Mouse (Mus musculus) kidney, embryonic 16.5 days (tissue): Measurements from ENCODE around the gene Cdk12. TPM values are rescaled to one million over a fixed set of nuclear protein-coding genes. Genes with fewer than 3 reads are reported as not detected.
"Not testable (repeated sequence)": the region's sequence is repeated elsewhere in the genome, so short reads cannot be mapped to it uniquely, and the experiment has no call there.

ENCODE experiments used
- ATAC-seq: fragments of 200-750 bp; cut with Nextera tagmentation; 2 replicates; pipeline ENCODE4 v1.8.0; 2017; ENCODE audit warnings: moderate TSS enrichment; ENCODE audit not compliant: low FRiP score, low TSS enrichment
- H3K27ac ChIP-seq: fragments of 300-500 bp; sonication (generic); 2 replicates; pipeline ENCODE4 v1.5.1; 2014; ENCODE audit warnings: low read length
- H3K27me3 ChIP-seq: fragments of 300-500 bp; sonication (generic); 2 replicates; pipeline ENCODE4 v1.6.1; 2014; ENCODE audit warnings: low read length, control low read depth, mixed read lengths; ENCODE audit not compliant: insufficient read depth
- H3K36me3 ChIP-seq: fragments of 300-500 bp; sonication (generic); 2 replicates; pipeline ENCODE4 v1.6.1; 2014; ENCODE audit warnings: low read length, control low read depth, mixed read lengths; ENCODE audit not compliant: insufficient read depth
- H3K4me1 ChIP-seq: fragments of 300-500 bp; sonication (generic); 2 replicates; pipeline ENCODE4 v1.6.1; 2014; ENCODE audit warnings: low read length, control low read depth, mixed read lengths; ENCODE audit not compliant: insufficient read depth
- H3K4me2 ChIP-seq: fragments of 300-500 bp; sonication (generic); replicated peaks from 2 replicates; pipeline ENCODE4 v1.6.1; 2014; ENCODE audit warnings: low read depth, low read length
- H3K4me3 ChIP-seq: fragments of 300-500 bp; sonication (generic); 2 replicates; pipeline ENCODE4 v1.5.1; 2014; ENCODE audit warnings: mild to moderate bottlenecking, low read length
- H3K9ac ChIP-seq: fragments of 300-500 bp; sonication (generic); replicated peaks from 2 replicates; pipeline ENCODE4 v1.6.1; 2014; ENCODE audit warnings: low read length
- H3K9me3 ChIP-seq: fragments of 300-500 bp; sonication (generic); 2 replicates; pipeline ENCODE4 v1.6.1; 2016; ENCODE audit warnings: low read length, control low read depth
- WGBS: fragments of 180-500 bp; shearing (Covaris S2); extraction: QIAGEN DNeasy Blood & Tissue Kit; methylation state at CpG from one replicate; pipeline ENCODE4 v1.1.7; 2014; 5-methylcytosine and 5-hydroxymethylcytosine counted together
- polyA plus RNA-seq: library from polyadenylated mRNA; unstranded; fragments of >200 nt; fragmentation: Nextera tagmentation; extraction: Ambion mirVana; gene quantifications from 2 replicates; pipeline ENCODE4 v1.2.1, GENCODE M21; 2015

Gene Cdk12
- 9.2 and 12.4 TPM in 2 replicates for polyA plus RNA-seq

- Histone ChIP-seq H3K9me3 (no peaks in the 10 kb centered on the region), H3K4me2 (peak within 1 kb of the TSS; percentile 88), H3K4me3 (peak within 1 kb of the TSS; percentile 82), H3K4me1 (peaks cover 6% of the 10 kb centered on the region; the same call in 1 of the 2 replicates), H3K27me3 (no peaks in the 10 kb centered on the region), H3K36me3 (0 out of 2 replicates have a peak, but pooled peaks cover 2% of the 10 kb centered on the region), H3K9ac (peak within 1 kb of the TSS; percentile 97), H3K27ac (peak within 1 kb of the TSS; percentile 100)
- peak; percentile 94 for ATAC-seq
- 1% methylated on average over 41 of the region's 63 CpGs for WGBS
These were observed at the start of gene Cdk12 for GRCm38 (mm10) chr11:98202641-98203350. Gene Cdk12 (plus strand): TSS chr11:98203059.

- Histone ChIP-seq H3K27ac (no peak overlapping the region), H3K9ac (no peak overlapping the region), H3K4me1 (no peaks in the 10 kb centered on the region), H3K9me3 (no peaks in the 10 kb centered on the region), H3K4me2 (no peak overlapping the region), H3K27me3 (no peaks in the 10 kb centered on the region), H3K4me3 (no peak overlapping the region), H3K36me3 (peaks cover 33% of the 10 kb centered on the region)
- ATAC-seq: no peak
- 79% methylated on average over 6 of the region's 6 CpGs for WGBS
These were observed 47.8 kb upstream of the Cdk12 start for GRCm38 (mm10) chr11:98155094-98155493.

- Histone ChIP-seq H3K27ac (no peak overlapping the region), H3K9ac (no peak overlapping the region), H3K36me3 (peaks cover 51% of the 10 kb centered on the region), H3K4me1 (no peaks in the 10 kb centered on the region), H3K4me2 (no peak overlapping the region), H3K4me3 (no peak overlapping the region), H3K27me3 (no peaks in the 10 kb centered on the region), H3K9me3 (no peaks in the 10 kb centered on the region)
- 85% methylated on average over 1 of the region's 1 CpGs for WGBS
- ATAC-seq: no peak
These were observed 34.5 kb upstream of the Cdk12 start for GRCm38 (mm10) chr11:98168400-98168799.

- H3K9me3 ChIP-seq, H3K4me2 ChIP-seq, H3K27me3 ChIP-seq, H3K27ac ChIP-seq, H3K4me3 ChIP-seq, ATAC-seq, H3K4me1 ChIP-seq, H3K9ac ChIP-seq: not testable (repeated sequence)
- 96% methylated on average over 3 of the region's 3 CpGs for WGBS
- H3K36me3 ChIP-seq: peaks cover 61% of the 10 kb centered on the region
These were observed 20.7 kb upstream of the Cdk12 start for GRCm38 (mm10) chr11:98182149-98182548.

GRCm38 (mm10) chr11:98187640-98188395 is 15.0 kb upstream of the Cdk12 start:
- Histone ChIP-seq H3K4me1 (peaks cover 8% of the 10 kb centered on the region), H3K9me3 (no peaks in the 10 kb centered on the region), H3K36me3 (peaks cover 54% of the 10 kb centered on the region), H3K4me3 (no peak overlapping the region), H3K27ac (no peak overlapping the region), H3K4me2 (no peak overlapping the region), H3K9ac (no peak overlapping the region), H3K27me3 (no peaks in the 10 kb centered on the region)
- WGBS: 86% methylated on average over 9 of the region's 9 CpGs
- ATAC-seq: no peak

GRCm38 (mm10) chr11:98190820-98191219 is 12.0 kb upstream of the Cdk12 start:
- Histone ChIP-seq H3K4me3 (no peak overlapping the region), H3K9me3 (no peaks in the 10 kb centered on the region), H3K4me1 (peaks cover 13% of the 10 kb centered on the region), H3K27me3 (no peaks in the 10 kb centered on the region), H3K36me3 (peaks cover 30% of the 10 kb centered on the region), H3K9ac (no peak overlapping the region), H3K4me2 (no peak overlapping the region), H3K27ac (no peak overlapping the region)
- no peak for ATAC-seq
- WGBS: 86% methylated on average over 5 of the region's 5 CpGs

GRCm38 (mm10) chr11:98192901-98193805 is 9.7 kb upstream of the Cdk12 start, which contains the start of gene Med1:
Gene Med1 (minus strand): TSS chr11:98193293.
- Histone ChIP-seq H3K4me2 (peak within 1 kb of the TSS; percentile 81), H3K27me3 (no peaks in the 10 kb centered on the region), H3K27ac (peak within 1 kb of the TSS; percentile 96), H3K4me3 (peak within 1 kb of the TSS; percentile 85), H3K36me3 (peaks cover 17% of the 10 kb centered on the region), H3K9ac (peak within 1 kb of the TSS; percentile 95), H3K9me3 (no peaks in the 10 kb centered on the region), H3K4me1 (peaks cover 13% of the 10 kb centered on the region)
- 0% methylated on average over 53 of the region's 53 CpGs for WGBS
- peak; percentile 97 for ATAC-seq

GRCm38 (mm10) chr11:98201791-98202640 is 843 bp upstream of the Cdk12 start:
- ATAC-seq: peak; percentile 1; the same call in 1 of the 2 replicates

More at GRCm38 (mm10) chr11:98201791-98202640, 843 bp upstream of the Cdk12 start:
- WGBS: 2% methylated on average over 27 of the region's 27 CpGs
- peak overlapping the region; percentile 82 for H3K4me3 ChIP-seq
- H3K27me3 ChIP-seq: no peaks in the 10 kb centered on the region
- peak overlapping the region; percentile 85 for H3K9ac ChIP-seq
- peak overlapping the region; percentile 88 for H3K4me2 ChIP-seq
- peaks cover 6% of the 10 kb centered on the region; the same call in 1 of the 2 replicates for H3K4me1 ChIP-seq
- H3K27ac ChIP-seq: peak overlapping the region; percentile 93
- no peaks in the 10 kb centered on the region for H3K9me3 ChIP-seq
- H3K36me3 ChIP-seq: no peaks in the 10 kb centered on the region
